ENCODE assay signal across 11 mouse cellular contexts in the genomic region with DNA sequence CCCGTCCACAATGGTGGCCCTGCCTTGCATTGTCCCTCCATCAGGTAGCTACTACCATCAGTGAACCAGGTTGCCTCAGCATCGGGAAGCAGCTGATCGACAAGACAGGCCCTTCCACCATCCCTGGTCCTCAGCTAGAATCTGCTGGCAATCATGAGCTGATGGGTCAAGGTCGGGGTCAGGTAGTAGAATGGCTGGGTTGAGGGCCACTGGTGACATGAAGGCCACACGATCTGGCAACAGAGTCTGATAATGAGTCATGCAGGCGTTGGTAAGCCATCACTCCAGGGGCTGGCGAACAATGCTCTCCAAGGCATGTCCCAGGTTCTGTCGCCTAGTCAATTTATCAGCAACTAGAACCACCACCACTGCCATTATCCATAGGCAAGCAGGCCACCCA. TPM values are rescaled to one million over a fixed set of nuclear protein-coding genes. Genes with fewer than 3 reads are reported as not detected.
"Had no signal": no experiment of that assay in that cellular context is flagged by ENCODE, and none has a peak within 500 bp of the region (broad histone marks: within the 10 kb centered on the region; RNA-seq: fewer than 3 reads in every experiment).

No protein-coding gene starts in this region.

RNA-seq across cellular contexts. Expression of gene Acox2, which starts 12.1 kb away (rescaled TPM):
- total RNA-seq: granulocyte monocyte progenitor cell, adult 5-6 weeks; heart, postnatal 4 days; layer of hippocampus, adult 2 months; left cerebral cortex, postnatal 14 days; left cerebral cortex, postnatal 36 days had no signal
- polyA plus RNA-seq: heart, embryonic 14.5 days; hindbrain, embryonic 10.5 days; hindbrain, embryonic 14.5 days; inflammation-experienced regulatory T-cells, adult 6 months; kidney, embryonic 14.5 days; limb, embryonic 12.5 days had no signal

RNA-seq across cellular contexts. Expression of gene Fam107a, which starts 46.5 kb away (rescaled TPM):
- total RNA-seq: granulocyte monocyte progenitor cell, adult 5-6 weeks had no signal
- polyA plus RNA-seq: inflammation-experienced regulatory T-cells, adult 6 months had no signal
